Mouse (Mus musculus) lung, adult 2 months (tissue): ENCODE data around the gene Tor2a.
A peak's percentile ranks its signal among the peaks of the same experiment; 100 is the strongest.

ENCODE experiments used
- CTCF ChIP-seq: fragments of 200-500 bp; IDR thresholded peaks from 2 replicates; pipeline ENCODE4 v1.5.1; 2011; ENCODE audit warnings: mild to moderate bottlenecking, low read length, control low read depth; ENCODE audit not compliant: insufficient read depth
- POLR2A ChIP-seq: fragments of 200-500 bp; IDR thresholded peaks from 2 replicates; pipeline ENCODE4 v1.6.1; 2011; ENCODE audit warnings: low read depth, mild to moderate bottlenecking, control low read depth, low read length, borderline replicate concordance; ENCODE audit errors: extremely low read depth

DNA sequence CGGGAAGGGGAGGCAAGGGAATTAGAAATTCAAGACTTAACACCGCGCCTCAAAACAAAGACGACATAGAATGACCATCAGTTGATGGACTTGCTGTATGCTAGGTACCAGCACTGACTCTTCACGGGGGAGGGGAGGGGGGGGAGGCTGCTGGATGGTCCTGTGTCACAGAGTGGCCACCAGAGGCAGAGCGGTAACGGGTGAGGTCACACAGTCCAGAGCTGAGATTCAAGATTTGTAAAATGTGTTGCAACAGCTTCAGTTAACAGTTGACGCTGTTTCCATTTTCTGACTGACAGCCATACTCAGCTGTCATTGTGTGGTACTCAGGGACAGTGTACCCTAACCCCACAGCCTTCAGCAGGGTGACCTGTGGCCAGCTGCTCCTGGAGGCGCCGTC, 4.9 kb upstream of the Tor2a start:
- TF ChIP-seq POLR2A, result no peak
- 0 out of 2 replicates have a peak, but pooled peaks have one; percentile 7 for TF ChIP-seq CTCF
